Mouse (Mus musculus): Measurements from ENCODE around the gene Kctd6. TPM values are rescaled to one million over a fixed set of nuclear protein-coding genes. Genes with fewer than 3 reads are reported as not detected.

Gene Kctd6
- total RNA-seq (2021): 10 to 100 TPM; 10.6 to 11.0 TPM
- long read RNA-seq, experiment 1, transcript Kctd6-201 (3 exons, 1,650 nt): major isoform, 23 of 26 reads
- long read RNA-seq, experiment 1, partial matches to known transcripts: 2 of 26 reads
- long read RNA-seq, experiment 1, other reads (novel, unspliced or antisense): 1 of 26 reads
- long read RNA-seq, experiment 2, transcript Kctd6-201 (3 exons, 1,650 nt): major isoform, 22 of 23 reads
- long read RNA-seq, experiment 2, partial matches to known transcripts: 0 of 23 reads
- long read RNA-seq, experiment 2, other reads (novel, unspliced or antisense): 0 of 23 reads

GRCm38 (mm10) chr14:8213803-8214224 is at the start of gene Kctd6:
Gene Kctd6, plus strand, starts transcription at chr14:8214140.
- intact Hi-C loops (cut with DNase I): loop anchor here (2.0 to 5.0 kb wide), 2 partner anchors 41 to 117 kb away; partner anchors contain the start of genes Pdhb and Pxk

GRCm38 (mm10) chr14:8164463-8164862 is 49.5 kb upstream of the Kctd6 start:
- no peak for DNase-seq
- intact Hi-C loops (cut with DNase I): loop anchor here (10.0 kb wide), 1 partner anchor 200 kb away; no protein-coding TSS in a partner anchor

More at GRCm38 (mm10) chr14:8213803-8214224, at the start of gene Kctd6:
- peak; percentile 100 for DNase-seq

- intact Hi-C loops (cut with DNase I): loop anchor here (2.0 to 10.0 kb wide), 2 partner anchors 42 to 172 kb away; partner anchors contain the start of gene Kctd6
- DNase-seq: peak; percentile 99
Measured at GRCm38 (mm10) chr14:8172507-8173410, 41.2 kb upstream of the Kctd6 start, which contains the start of gene Pdhb. Gene Pdhb, minus strand, starts transcription at chr14:8173025.

- DNase-seq: peak in 1 of 2 experiments; percentile 28
- intact Hi-C loops (cut with DNase I): loop anchor here (2.0 to 10.0 kb wide), 2 partner anchors 41 to 171 kb away; partner anchors contain the start of gene Kctd6
Measured at GRCm38 (mm10) chr14:8173542-8174250, 40.2 kb upstream of the Kctd6 start.

- DNase-seq: no peak
- intact Hi-C loops (cut with DNase I): loop anchor here (10.0 kb wide), 1 partner anchor 170 kb away; no protein-coding TSS in a partner anchor
Measured at GRCm38 (mm10) chr14:8174634-8175033, 39.3 kb upstream of the Kctd6 start.

GRCm38 (mm10) chr14:8176251-8176650 is 37.7 kb upstream of the Kctd6 start:
- no peak for DNase-seq
- intact Hi-C loops (cut with DNase I): loop anchor here (10.0 kb wide), 1 partner anchor 169 kb away; no protein-coding TSS in a partner anchor

GRCm38 (mm10) chr14:8180371-8181035 is 33.4 kb upstream of the Kctd6 start:
- intact Hi-C loops (cut with DNase I): no loop called here
- no peak for DNase-seq

GRCm38 (mm10) chr14:8183330-8183729 is 30.6 kb upstream of the Kctd6 start:
- intact Hi-C loops (cut with DNase I): no loop called here
- DNase-seq: no peak

GRCm38 (mm10) chr14:8186278-8187045 is 27.5 kb upstream of the Kctd6 start:
- no peak for DNase-seq
- intact Hi-C loops (cut with DNase I): no loop called here

- intact Hi-C loops (cut with DNase I): no loop called here
- no peak for DNase-seq
Measured at GRCm38 (mm10) chr14:8190556-8190955, 23.4 kb upstream of the Kctd6 start.

GRCm38 (mm10) chr14:8191331-8191965 is 22.5 kb upstream of the Kctd6 start:
- intact Hi-C loops (cut with DNase I): no loop called here
- no peak for DNase-seq

GRCm38 (mm10) chr14:8192727-8193126 is 21.2 kb upstream of the Kctd6 start:
- DNase-seq: no peak
- intact Hi-C loops (cut with DNase I): no loop called here

- intact Hi-C loops (cut with DNase I): no loop called here
Measured at GRCm38 (mm10) chr14:8200769-8201168, 13.2 kb upstream of the Kctd6 start.

GRCm38 (mm10) chr14:8201715-8202114 is 12.2 kb upstream of the Kctd6 start:
- no peak for DNase-seq
- intact Hi-C loops (cut with DNase I): no loop called here

More at GRCm38 (mm10) chr14:8200769-8201168, 13.2 kb upstream of the Kctd6 start:
- DNase-seq: no peak

GRCm38 (mm10) chr14:8206179-8206910 is 7.6 kb upstream of the Kctd6 start:
- DNase-seq: no peak
- intact Hi-C loops (cut with DNase I): no loop called here

- DNase-seq: no peak
- intact Hi-C loops (cut with DNase I): no loop called here
Measured at GRCm38 (mm10) chr14:8207105-8207504, 6.8 kb upstream of the Kctd6 start.

GRCm38 (mm10) chr14:8207543-8207942 is 6.4 kb upstream of the Kctd6 start:
- intact Hi-C loops (cut with DNase I): no loop called here
- no peak for DNase-seq

- DNase-seq: no peak
- intact Hi-C loops (cut with DNase I): no loop called here
Measured at GRCm38 (mm10) chr14:8208876-8209275, 5.1 kb upstream of the Kctd6 start.
